Mouse (Mus musculus) lung, postnatal 10 days (tissue): ENCODE measurements around the gene Ak5.
"Not testable (repeated sequence)": the region's sequence is repeated elsewhere in the genome, so short reads cannot be mapped to it uniquely, and the experiment has no call there.

Experiments used
- DNase-seq: peaks from one replicate; pipeline ENCODE4 v3.0.0; 2021

Ak5 gene

GRCm38 (mm10) chr3:152470347-152470746 lies 197.8 kb downstream of the Ak5 start:
- DNase-seq: no peak

GRCm38 (mm10) chr3:152469423-152470200 lies 198.5 kb downstream of the Ak5 start:
- no peak for DNase-seq

GRCm38 (mm10) chr3:152468569-152469041 lies 199.6 kb downstream of the Ak5 start:
- no peak for DNase-seq

GRCm38 (mm10) chr3:152468032-152468431 lies 200.1 kb downstream of the Ak5 start:
- no peak for DNase-seq

- no peak for DNase-seq
These were observed 200.8 kb downstream of the Ak5 start for GRCm38 (mm10) chr3:152467312-152467711.

- DNase-seq: no peak
These were observed 201.3 kb downstream of the Ak5 start for GRCm38 (mm10) chr3:152466849-152467248.

GRCm38 (mm10) chr3:152465338-152465737 lies 202.8 kb downstream of the Ak5 start:
- no peak for DNase-seq

GRCm38 (mm10) chr3:152464462-152464861 lies 203.7 kb downstream of the Ak5 start:
- no peak for DNase-seq

- DNase-seq: no peak
These were observed 205.3 kb downstream of the Ak5 start for GRCm38 (mm10) chr3:152462900-152463299.

GRCm38 (mm10) chr3:152462038-152462547 lies 206.1 kb downstream of the Ak5 start:
- no peak for DNase-seq

- no peak for DNase-seq
These were observed 207.4 kb downstream of the Ak5 start for GRCm38 (mm10) chr3:152460802-152461201.

GRCm38 (mm10) chr3:152458875-152459274 lies 209.3 kb downstream of the Ak5 start:
- not testable (repeated sequence) for DNase-seq

- no peak for DNase-seq
These were observed 210.7 kb downstream of the Ak5 start for GRCm38 (mm10) chr3:152457308-152458035.

GRCm38 (mm10) chr3:152453163-152453562 lies 215.0 kb downstream of the Ak5 start:
- no peak for DNase-seq

- no peak for DNase-seq
These were observed 221.2 kb downstream of the Ak5 start for GRCm38 (mm10) chr3:152446966-152447365.

GRCm38 (mm10) chr3:152444114-152444513 lies 224.0 kb downstream of the Ak5 start:
- DNase-seq: no peak

- no peak for DNase-seq
These were observed 225.4 kb downstream of the Ak5 start for GRCm38 (mm10) chr3:152442795-152443194.

- DNase-seq: no peak
These were observed 230.1 kb downstream of the Ak5 start for GRCm38 (mm10) chr3:152438068-152438467.

- no peak for DNase-seq
These were observed 232.6 kb downstream of the Ak5 start for GRCm38 (mm10) chr3:152435590-152435989.

GRCm38 (mm10) chr3:152432677-152433076 lies 235.5 kb downstream of the Ak5 start:
- DNase-seq: no peak

- no peak for DNase-seq
These were observed 239.2 kb downstream of the Ak5 start for GRCm38 (mm10) chr3:152428925-152429324.
